Mouse (Mus musculus) testis, adult 2 months (tissue): ENCODE measurements around the gene Prkcb. TPM values are rescaled to one million over a fixed set of nuclear protein-coding genes. Genes with fewer than 3 reads are reported as not detected.

Experiments used
- H3K27ac ChIP-seq: fragments of 200-500 bp; 2 replicates; pipeline ENCODE4 v1.5.1; 2012; ENCODE audit warnings: low read depth, low read length; ENCODE audit not compliant: control insufficient read depth, insufficient read depth
- H3K27me3 ChIP-seq: fragments of 200-500 bp; 2 replicates; pipeline ENCODE4 v1.6.1; 2012; ENCODE audit warnings: mild to moderate bottlenecking, low read length, moderate library complexity; ENCODE audit not compliant: control insufficient read depth, insufficient read depth
- H3K36me3 ChIP-seq: fragments of 200-500 bp; 2 replicates; pipeline ENCODE4 v1.6.1; 2012; ENCODE audit warnings: mild to moderate bottlenecking, low read length; ENCODE audit not compliant: control insufficient read depth, insufficient read depth
- H3K4me1 ChIP-seq: fragments of 200-500 bp; 2 replicates; pipeline ENCODE4 v1.6.1; 2012; ENCODE audit warnings: low read length; ENCODE audit not compliant: control insufficient read depth, insufficient read depth
- H3K4me3 ChIP-seq: fragments of 200-500 bp; 2 replicates; pipeline ENCODE4 v1.5.1; 2012; ENCODE audit warnings: low read depth, mild to moderate bottlenecking, low read length, moderate library complexity, mixed read lengths; ENCODE audit not compliant: control insufficient read depth
- CTCF ChIP-seq: fragments of 200-500 bp; IDR thresholded peaks from 2 replicates; pipeline ENCODE4 v1.5.1; 2012; ENCODE audit warnings: low read depth, mild to moderate bottlenecking, inconsistent platforms, low read length, moderate library complexity; ENCODE audit not compliant: control insufficient read depth, insufficient read depth, insufficient replicate concordance
- POLR2A ChIP-seq: fragments of 200-500 bp; IDR thresholded peaks from 2 replicates; pipeline ENCODE4 v1.6.1; 2012; ENCODE audit warnings: low read depth, mild to moderate bottlenecking, inconsistent platforms, low read length, moderate library complexity; ENCODE audit not compliant: control insufficient read depth
- polyA plus RNA-seq: library from polyadenylated mRNA; depleted of rRNA; stranded (reverse); fragments of >200 nt; gene quantifications from 2 replicates; pipeline ENCODE4 v1.2.3, GENCODE M21; 2012

Prkcb gene
- polyA plus RNA-seq, 1 experiment: 3.4 TPM

DNA sequence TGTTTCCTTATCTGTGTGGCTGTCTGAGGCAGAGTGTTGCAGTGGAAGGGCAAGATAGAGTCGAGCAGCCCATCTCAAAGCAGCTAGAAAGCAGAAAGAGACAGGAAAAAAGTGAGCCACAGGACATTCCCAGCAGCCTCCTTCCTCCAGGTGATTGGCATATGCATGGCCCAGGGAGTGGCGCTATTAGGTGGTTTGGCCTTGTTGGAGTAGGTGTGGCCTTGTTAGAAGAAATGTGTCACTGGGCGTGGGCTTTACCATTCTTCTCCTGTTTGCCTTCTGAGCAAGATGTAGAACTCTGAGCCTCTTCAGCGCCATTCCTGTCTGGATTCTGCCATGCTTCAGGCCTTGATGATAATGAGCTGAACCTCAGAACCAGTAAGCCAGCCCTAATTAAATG lies 325.3 kb downstream of the Prkcb start:
- TF ChIP-seq POLR2A (no peak), CTCF (no peak)
- Histone ChIP-seq H3K27ac (no peak overlapping the region), H3K4me3 (no peak overlapping the region)

DNA sequence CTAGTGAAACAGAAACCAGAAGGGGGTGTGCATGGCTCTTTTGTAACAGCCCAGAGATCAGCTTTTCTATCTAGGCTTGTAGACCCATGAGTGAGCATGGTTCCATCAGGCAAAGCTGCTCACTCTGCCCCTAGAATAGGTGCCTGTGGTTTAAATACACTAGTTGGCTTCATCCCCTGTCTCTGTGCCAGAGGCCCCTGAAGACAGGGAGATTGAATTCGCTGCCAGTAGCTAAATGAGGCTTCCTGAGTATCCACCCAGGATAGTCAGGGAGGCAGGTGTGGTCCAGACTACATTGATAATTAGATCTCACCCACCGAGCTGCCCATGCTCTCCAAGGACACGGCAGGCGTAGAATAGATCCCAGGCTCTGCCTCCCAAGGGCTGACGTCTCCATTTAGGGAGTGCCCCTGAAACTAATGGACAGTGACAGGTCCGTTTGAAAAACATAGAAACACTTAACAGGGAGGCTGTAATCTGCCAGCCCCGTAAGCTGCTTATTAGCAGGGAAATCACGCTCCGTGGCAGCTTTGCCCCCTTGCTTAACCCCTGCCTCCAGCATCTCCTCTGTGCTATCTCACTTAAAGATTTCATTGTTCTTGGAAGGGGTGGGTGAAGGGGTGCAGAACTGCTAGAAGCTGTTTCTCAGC lies 333.7 kb downstream of the Prkcb start:
- no peak overlapping the region for H3K4me3 ChIP-seq
- no peak overlapping the region for H3K27ac ChIP-seq
- TF ChIP-seq CTCF: no peak
- H3K36me3 ChIP-seq: no peaks in the 10 kb centered on the region
- H3K27me3 ChIP-seq: no peaks in the 10 kb centered on the region
- no peaks in the 10 kb centered on the region for H3K4me1 ChIP-seq

More for the DNA sequence above, 325.3 kb downstream of the Prkcb start:
- no peaks in the 10 kb centered on the region for H3K36me3 ChIP-seq
- no peaks in the 10 kb centered on the region for H3K4me1 ChIP-seq
- H3K27me3 ChIP-seq: no peaks in the 10 kb centered on the region

DNA sequence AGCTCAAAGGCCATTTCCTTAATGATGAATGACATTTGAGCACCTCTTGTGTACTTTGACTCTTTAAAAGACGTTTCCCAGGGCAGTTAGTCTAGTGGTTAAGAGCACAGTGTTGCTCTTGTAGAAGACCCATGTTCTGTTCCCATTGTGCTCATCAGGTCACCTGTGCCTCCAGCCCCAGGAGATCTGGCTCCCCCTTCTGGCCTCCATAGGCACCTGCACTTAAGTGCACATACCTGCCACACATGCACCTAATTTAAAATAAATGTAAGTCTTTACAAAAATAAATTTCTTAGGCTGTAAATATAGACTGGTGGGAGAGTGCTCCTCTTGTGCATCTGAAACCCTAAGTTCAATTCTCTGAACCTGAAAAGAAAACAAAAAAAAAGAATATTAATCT lies 335.2 kb downstream of the Prkcb start:
- Histone ChIP-seq H3K27ac (no peak overlapping the region), H3K4me1 (no peaks in the 10 kb centered on the region), H3K36me3 (no peaks in the 10 kb centered on the region), H3K27me3 (no peaks in the 10 kb centered on the region), H3K4me3 (no peak overlapping the region)
- peak; percentile 55; the same call in 1 of the 2 replicates for TF ChIP-seq CTCF
- TF ChIP-seq POLR2A: no peak

DNA sequence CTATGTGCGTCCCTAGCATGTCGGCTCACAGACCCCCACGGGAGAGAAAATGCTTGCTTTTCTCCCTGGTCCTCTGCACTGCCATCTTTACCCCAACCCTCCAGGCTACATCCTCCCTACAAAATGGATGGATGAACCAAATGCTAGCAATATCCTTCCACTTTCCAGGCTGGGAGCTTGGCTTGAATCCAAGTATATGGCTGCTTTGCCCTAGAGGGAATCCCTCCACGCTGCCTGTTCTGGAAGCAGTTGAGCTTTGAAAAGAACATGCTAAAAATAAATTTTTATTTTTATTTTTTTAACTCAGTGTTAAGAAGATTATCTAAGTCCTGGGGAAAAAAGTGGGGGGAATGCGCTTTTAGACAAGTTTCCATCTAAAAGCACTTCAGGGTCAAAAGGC lies 339.5 kb downstream of the Prkcb start:
- no peaks in the 10 kb centered on the region for H3K4me1 ChIP-seq
- H3K36me3 ChIP-seq: no peaks in the 10 kb centered on the region
- no peak for TF ChIP-seq POLR2A
- no peak for TF ChIP-seq CTCF
- H3K27ac ChIP-seq: no peak overlapping the region
- no peak overlapping the region for H3K4me3 ChIP-seq
- H3K27me3 ChIP-seq: no peaks in the 10 kb centered on the region

DNA sequence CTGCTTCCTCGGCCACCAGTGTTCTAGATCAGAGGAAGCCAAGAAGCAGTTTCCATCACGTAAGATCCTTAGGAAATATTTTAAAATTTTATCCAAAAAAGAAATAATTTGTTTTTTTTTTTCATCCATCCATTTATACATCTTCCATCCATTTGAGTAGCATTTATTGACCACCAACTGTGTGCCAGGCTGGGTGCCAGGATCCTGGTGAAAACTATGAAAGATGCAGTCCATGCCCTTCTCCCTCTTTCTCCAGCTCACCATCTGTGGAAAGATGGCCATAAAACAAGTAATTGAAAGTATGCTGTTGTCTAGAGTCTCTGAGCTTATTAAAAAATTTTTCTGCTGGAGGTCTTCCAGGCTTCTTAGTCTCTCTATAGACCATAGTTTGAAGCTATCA lies 341.8 kb downstream of the Prkcb start:
- no peak overlapping the region for H3K4me3 ChIP-seq
- H3K27ac ChIP-seq: no peak overlapping the region
- no peaks in the 10 kb centered on the region for H3K4me1 ChIP-seq
- H3K36me3 ChIP-seq: no peaks in the 10 kb centered on the region
- no peaks in the 10 kb centered on the region for H3K27me3 ChIP-seq
- TF ChIP-seq CTCF (no peak), POLR2A (no peak)

DNA sequence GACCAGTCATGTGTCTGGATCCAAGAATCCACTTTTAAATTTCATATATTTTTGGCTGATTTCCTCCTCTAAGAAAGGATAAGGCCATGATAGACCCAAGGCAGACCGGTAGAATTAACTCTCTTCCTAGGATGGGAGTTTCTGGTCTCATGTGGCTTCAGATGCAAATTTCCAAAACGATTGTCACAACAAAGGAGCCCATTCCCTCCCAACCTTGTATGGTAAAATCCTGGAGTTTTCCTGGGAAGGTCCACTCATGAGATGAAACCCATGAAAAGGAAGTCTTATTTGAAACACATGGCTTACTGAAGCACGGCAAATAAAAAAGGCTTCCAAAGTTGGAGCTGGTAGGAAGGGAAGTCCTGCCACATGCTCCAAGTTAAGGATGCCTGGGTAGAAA lies 342.6 kb downstream of the Prkcb start:
- Histone ChIP-seq H3K4me3 (no peak overlapping the region), H3K4me1 (no peaks in the 10 kb centered on the region), H3K36me3 (no peaks in the 10 kb centered on the region), H3K27ac (no peak overlapping the region), H3K27me3 (no peaks in the 10 kb centered on the region)
- TF ChIP-seq POLR2A (no peak), CTCF (no peak)

DNA sequence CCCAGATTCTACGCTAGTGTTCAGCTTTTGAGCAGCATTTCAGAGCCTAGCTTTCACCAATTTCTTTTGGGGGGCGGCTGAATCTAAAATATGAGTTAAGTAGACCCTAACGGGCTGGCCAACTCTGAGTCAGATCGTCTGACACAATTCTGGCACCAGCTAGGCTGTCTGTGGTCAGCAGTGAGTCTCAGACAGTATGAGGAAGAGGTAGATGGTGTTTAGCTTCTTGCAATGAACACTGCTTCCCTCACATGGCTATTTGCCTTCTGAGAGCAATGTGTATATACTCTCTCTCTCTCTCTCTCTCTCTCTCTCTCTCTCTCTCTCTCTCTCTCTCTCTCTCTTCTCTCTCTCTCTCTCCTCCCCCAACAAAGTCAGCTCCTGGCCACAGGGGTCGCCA lies 344.4 kb downstream of the Prkcb start:
- Histone ChIP-seq H3K36me3 (no peaks in the 10 kb centered on the region), H3K4me3 (no peak overlapping the region), H3K4me1 (no peaks in the 10 kb centered on the region), H3K27ac (no peak overlapping the region), H3K27me3 (no peaks in the 10 kb centered on the region)
- no peak for TF ChIP-seq POLR2A
- no peak for TF ChIP-seq CTCF

DNA sequence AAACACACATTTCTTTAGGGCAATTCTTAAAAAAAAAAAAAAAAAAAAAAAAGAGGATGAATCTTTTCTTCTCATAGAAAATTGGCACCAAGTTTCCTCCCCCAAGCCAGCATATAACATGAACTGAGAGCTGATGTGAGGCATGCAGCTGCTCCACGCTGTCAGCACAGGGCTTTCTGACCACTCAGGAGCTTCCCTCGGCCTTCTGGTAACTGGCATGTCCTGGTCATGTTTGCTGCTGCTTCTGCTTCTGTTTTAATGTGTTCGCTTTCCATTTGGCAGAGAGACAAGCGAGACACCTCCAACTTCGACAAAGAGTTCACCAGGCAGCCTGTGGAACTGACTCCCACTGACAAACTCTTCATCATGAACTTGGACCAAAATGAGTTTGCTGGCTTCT lies 344.9 kb downstream of the Prkcb start:
- Histone ChIP-seq H3K27ac (no peak overlapping the region), H3K36me3 (no peaks in the 10 kb centered on the region), H3K4me1 (no peaks in the 10 kb centered on the region), H3K4me3 (no peak overlapping the region), H3K27me3 (no peaks in the 10 kb centered on the region)
- TF ChIP-seq POLR2A (no peak), CTCF (no peak)
